In genomic region chr3:53044238-53044637, GRCm38 (mm10) we compare ENCODE assay signal across 7 mouse cellular contexts. TPM values are rescaled to one million over a fixed set of nuclear protein-coding genes. Genes with fewer than 3 reads are reported as not detected.
DNase-seq lines count a peak whose midpoint lies in the region; ATAC-seq and TF ChIP-seq lines count a peak whose summit lies in the region.

No protein-coding gene starts in this region.

- intact Hi-C loops in gastrocnemius, postnatal 14 days (cut with DNase I; ENCODE audit: low total_unique reads): no loop called here

- peaks cover 54% of the 10 kb centered on the region for H3K79me2 ChIP-seq in myocyte (ENCODE audit: control insufficient read depth, insufficient read depth)

- H3K4me3 ChIP-seq in myocyte: no peak overlapping the region

- ATAC-seq in megakaryocyte progenitor cell, adult 5-6 weeks (replicated peaks; ENCODE audit: poor library complexity): no peak

- H3ac ChIP-seq in myocyte (ENCODE audit: control insufficient read depth, insufficient read length): no peak overlapping the region

- peak overlapping the region; percentile 28 for H3K4me2 ChIP-seq in myocyte (ENCODE audit: low read depth)

- peaks cover 5% of the 10 kb centered on the region for H3K36me3 ChIP-seq in myocyte (ENCODE audit: control insufficient read depth, insufficient read depth)

- H3K27me3 ChIP-seq in myocyte (ENCODE audit: control insufficient read depth, insufficient read depth, insufficient read length): no peaks in the 10 kb centered on the region

- no peak for TF ChIP-seq POLR2A in myocyte (IDR thresholded peaks at IDR 0.05; ENCODE audit: insufficient read length, low read depth)

- peak; percentile 35 to 39 for DNase-seq in lung, adult 18-20 months
- DNase-seq in lung, postnatal 25 days (ENCODE audit: low spot score): no peak
- peak; percentile 9 for DNase-seq in gastrocnemius, postnatal 14 days
- DNase-seq in kidney, postnatal 10 days: peak; percentile 52
- no peak for DNase-seq in layer of hippocampus, postnatal 36 days

TF ChIP-seq in myocyte, 11 proteins besides CTCF, POLR2A, EP300 and RAD21:
- TF ChIP-seq POLR2AphosphoS2 (IDR thresholded peaks at IDR 0.05; ENCODE audit: insufficient read length, low read depth) (no peak), USF1 (IDR thresholded peaks at IDR 0.05; ENCODE audit: low read depth) (no peak), MAX (IDR thresholded peaks at IDR 0.05; ENCODE audit: low read depth) (no peak), TCF3 (IDR thresholded peaks at IDR 0.05; ENCODE audit: insufficient read length, low read depth) (no peak), E2F4 (IDR thresholded peaks at IDR 0.05; ENCODE audit: insufficient read depth) (no peak), REST (IDR thresholded peaks at IDR 0.05; ENCODE audit: insufficient read depth, insufficient read length) (no peak), MYOG (IDR thresholded peaks at IDR 0.05; ENCODE audit: control insufficient read depth in 1 of 3, insufficient read depth in 1 of 3, insufficient read length in 2 of 3, low read depth in 2 of 3) (no peak), TCF12 (IDR thresholded peaks at IDR 0.05; ENCODE audit: insufficient read depth, poor library complexity, severe bottlenecking) (no peak), CEBPB (IDR thresholded peaks at IDR 0.05; ENCODE audit: insufficient read depth, poor library complexity, severe bottlenecking) (no peak), SRF (IDR thresholded peaks at IDR 0.05; ENCODE audit: control insufficient read depth, insufficient read length, low read depth) (no peak), MYOD1 (IDR thresholded peaks at IDR 0.05; ENCODE audit: control insufficient read depth in 1 of 3, insufficient read length in 2 of 3, low read depth in 2 of 3) (no peak)

RNA-seq across cellular contexts. Expression of gene Lhfp, which starts 2.9 kb away (rescaled TPM):
- 10 to 100 TPM; 29.4 to 33.7 TPM for total RNA-seq in gastrocnemius, postnatal 14 days (2021)
- polyA plus RNA-seq in myocyte (2012; fragmentation: generic; extraction: Trizol): 17.8 TPM
- total RNA-seq in layer of hippocampus, postnatal 36 days (2021): 10 to 100 TPM; 18.1 to 19.9 TPM
- 0.47 TPM in 1 of 2 replicates, not detected in the other for total RNA-seq in megakaryocyte progenitor cell, adult 5-6 weeks (2015)
- not detected in 2 replicates for total RNA-seq in megakaryocyte progenitor cell, adult 5-6 weeks (2017)

RNA-seq across cellular contexts. Expression of gene Cog6, which starts 27.2 kb away (rescaled TPM):
- 10 to 100 TPM; 27.7 to 31.5 TPM for total RNA-seq in gastrocnemius, postnatal 14 days (2021)
- polyA plus RNA-seq in myocyte (2012; fragmentation: generic; extraction: Trizol): 17.4 TPM
- 10 to 100 TPM; 41.3 to 44.7 TPM for total RNA-seq in layer of hippocampus, postnatal 36 days (2021)
- total RNA-seq in megakaryocyte progenitor cell, adult 5-6 weeks (2015): 19.4 and 22.2 TPM in 2 replicates
- 23.6 and 28.9 TPM in 2 replicates for total RNA-seq in megakaryocyte progenitor cell, adult 5-6 weeks (2017)

Comparison
In these comparisons a context has a peak if more than half of its experiments do, and no peak if none do; other contexts are left out.
1. DNase-seq: peak in lung, adult 18-20 months (2 of 2), gastrocnemius, postnatal 14 days (single experiment) and kidney, postnatal 10 days (single experiment); none in lung, postnatal 25 days (single experiment) and layer of hippocampus, postnatal 36 days (0 of 2).
2. RNA of gene Lhfp, which starts 2.9 kb away (total RNA-seq): 29.4 to 33.7 TPM in gastrocnemius, postnatal 14 days and 18.1 to 19.9 TPM in layer of hippocampus, postnatal 36 days; 0.47 TPM in megakaryocyte progenitor cell, adult 5-6 weeks; every median in the first group is over 10 times any median in the second.